Mouse (Mus musculus): ENCODE measurements around the gene Spg20. TPM values are rescaled to one million over a fixed set of nuclear protein-coding genes. Genes with fewer than 3 reads are reported as not detected.

Spg20 gene
- polyA plus RNA-seq, 1 experiment from 2014 or later, result 53.3 TPM

DNA sequence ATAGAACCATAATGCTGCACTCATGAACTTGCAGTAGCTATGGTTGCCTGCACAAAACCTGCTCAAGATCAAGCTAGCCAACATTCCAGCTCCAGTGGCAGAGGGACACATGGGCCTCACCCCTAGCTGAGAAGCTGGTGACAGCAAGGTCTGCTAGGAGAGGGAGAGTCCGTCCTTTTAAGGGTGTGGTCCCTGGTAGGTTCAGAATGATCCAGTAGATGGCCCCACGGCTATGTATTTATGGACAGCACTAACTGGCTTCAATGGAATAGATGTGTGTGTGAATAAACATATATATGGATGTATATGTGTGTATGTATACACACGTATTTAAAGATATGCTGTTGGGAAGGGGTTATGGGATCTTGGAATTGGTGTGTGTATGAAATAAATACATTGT lies 60.6 kb downstream of the Spg20 start:
- Histone ChIP-seq H3K4me3 (ENCODE audit: low read depth, low read length) (no peak overlapping the region), H3K36me3 (ENCODE audit: control insufficient read depth, insufficient read depth, low read length) (no peaks in the 10 kb centered on the region), H3K9me3 (ENCODE audit: control insufficient read depth, low read length) (no peaks in the 10 kb centered on the region), H3K4me1 (replicated peaks; ENCODE audit: control insufficient read depth, insufficient read depth, low read length) (no peaks in the 10 kb centered on the region), H3K27me3 (ENCODE audit: control insufficient read depth, insufficient read depth, low read length) (no peaks in the 10 kb centered on the region), H3K4me2 (ENCODE audit: low read depth, low read length, severe bottlenecking) (no peak overlapping the region), H3K27ac (ENCODE audit: low read depth, low read length) (no peak overlapping the region), H3K9ac (ENCODE audit: low read length) (no peak overlapping the region)
- WGBS, result 79% methylated on average over 3 of the region's 3 CpGs
- ATAC-seq (replicated peaks; ENCODE audit: low FRiP score), result no peak
- no peak for DNase-seq (ENCODE audit: low spot score)

GRCm38 (mm10) chr3:55177271-55177670 lies 65.4 kb downstream of the Spg20 start:
- no peak overlapping the region for H3K9ac ChIP-seq (ENCODE audit: low read length)
- 76% methylated on average over 6 of the region's 6 CpGs for WGBS
- H3K4me3 ChIP-seq (ENCODE audit: low read depth, low read length), result no peak overlapping the region
- H3K36me3 ChIP-seq (ENCODE audit: control insufficient read depth, insufficient read depth, low read length), result no peaks in the 10 kb centered on the region
- no peaks in the 10 kb centered on the region for H3K9me3 ChIP-seq (ENCODE audit: control insufficient read depth, low read length)
- ATAC-seq (replicated peaks; ENCODE audit: low FRiP score) (no peak), DNase-seq (ENCODE audit: low spot score) (no peak)
- peaks cover 4% of the 10 kb centered on the region; the same call in 1 of the 2 replicates for H3K4me1 ChIP-seq (replicated peaks; ENCODE audit: control insufficient read depth, insufficient read depth, low read length)
- no peak overlapping the region for H3K27ac ChIP-seq (ENCODE audit: low read depth, low read length)
- no peaks in the 10 kb centered on the region for H3K27me3 ChIP-seq (ENCODE audit: control insufficient read depth, insufficient read depth, low read length)
- H3K4me2 ChIP-seq (ENCODE audit: low read depth, low read length, severe bottlenecking), result no peak overlapping the region

DNA sequence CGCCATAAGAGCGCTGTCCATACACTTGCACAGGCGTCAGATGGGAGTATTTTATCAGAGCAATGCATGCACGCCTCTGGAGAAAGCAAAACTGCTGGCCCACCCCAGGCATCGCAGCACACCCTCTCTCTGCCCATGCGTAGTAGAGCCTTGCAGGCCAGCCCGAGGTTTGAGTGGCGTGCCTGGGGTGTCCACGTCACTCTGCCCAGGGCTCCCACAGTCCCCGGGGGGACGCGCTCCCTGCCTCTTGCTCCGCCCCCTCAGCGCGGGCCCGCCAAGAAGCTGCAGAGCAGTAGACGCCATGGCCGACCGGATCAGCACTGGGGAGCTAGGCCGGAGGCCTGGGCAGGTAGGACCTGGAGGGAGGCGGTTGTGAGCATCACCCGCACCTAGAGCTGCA lies 69.9 kb downstream of the Spg20 start, which contains the start of gene Sohlh2:
TSS of gene Sohlh2 (plus strand) at position 263 of the 400 bp plus-strand sequence.
- H3K9me3 ChIP-seq (ENCODE audit: control insufficient read depth, low read length), result no peaks in the 10 kb centered on the region
- ATAC-seq (replicated peaks; ENCODE audit: low FRiP score), result no peak
- H3K4me2 ChIP-seq (ENCODE audit: low read depth, low read length, severe bottlenecking), result no peak within 1 kb of the TSS
- H3K27ac ChIP-seq (ENCODE audit: low read depth, low read length), result no peak within 1 kb of the TSS
- H3K36me3 ChIP-seq (ENCODE audit: control insufficient read depth, insufficient read depth, low read length), result no peaks in the 10 kb centered on the region
- H3K9ac ChIP-seq (ENCODE audit: low read length), result no peak within 1 kb of the TSS
- H3K4me1 ChIP-seq (replicated peaks; ENCODE audit: control insufficient read depth, insufficient read depth, low read length), result peaks cover 4% of the 10 kb centered on the region; the same call in 1 of the 2 replicates
- WGBS, result 97% methylated on average over 22 of the region's 22 CpGs
- H3K4me3 ChIP-seq (ENCODE audit: low read depth, low read length), result no peak within 1 kb of the TSS
- H3K27me3 ChIP-seq (ENCODE audit: control insufficient read depth, insufficient read depth, low read length), result no peaks in the 10 kb centered on the region
- no peak for DNase-seq (ENCODE audit: low spot score)

Small RNA genes within 50 kb of the gene (microRNA-seq; reads per million reads assigned to microRNA genes)
- not detected for gene Gm22029 (ENCODE audit: insufficient number of aligned reads)

Other genes starting within 250 kb of the Spg20 start
- 0.64 and 0.73 TPM in 2 replicates for gene Sertm1, start 196.2 kb upstream of the Spg20 start, polyA plus RNA-seq (2014; fragmentation: Nextera tagmentation; extraction: Ambion mirVana)
- gene Ccna1, start 56.6 kb upstream of the Spg20 start, polyA plus RNA-seq (2014; fragmentation: Nextera tagmentation; extraction: Ambion mirVana), result 3.6 TPM in 2 replicates
- gene Ccdc169, start 25.2 kb downstream of the Spg20 start, polyA plus RNA-seq (2014; fragmentation: Nextera tagmentation; extraction: Ambion mirVana), result 0.08 and 0.12 TPM in 2 replicates
- 0.11 TPM in 1 of 2 replicates, not detected in the other for gene Sohlh2, start 69.9 kb downstream of the Spg20 start, polyA plus RNA-seq (2014; fragmentation: Nextera tagmentation; extraction: Ambion mirVana)
- gene Dclk1, start 130.3 kb downstream of the Spg20 start, polyA plus RNA-seq (2014; fragmentation: Nextera tagmentation; extraction: Ambion mirVana), result 77.5 and 83.3 TPM in 2 replicates

Data from forebrain, embryonic 11.5 days (tissue).